12 mouse cellular contexts compared by ENCODE assay signal in the genomic region with DNA sequence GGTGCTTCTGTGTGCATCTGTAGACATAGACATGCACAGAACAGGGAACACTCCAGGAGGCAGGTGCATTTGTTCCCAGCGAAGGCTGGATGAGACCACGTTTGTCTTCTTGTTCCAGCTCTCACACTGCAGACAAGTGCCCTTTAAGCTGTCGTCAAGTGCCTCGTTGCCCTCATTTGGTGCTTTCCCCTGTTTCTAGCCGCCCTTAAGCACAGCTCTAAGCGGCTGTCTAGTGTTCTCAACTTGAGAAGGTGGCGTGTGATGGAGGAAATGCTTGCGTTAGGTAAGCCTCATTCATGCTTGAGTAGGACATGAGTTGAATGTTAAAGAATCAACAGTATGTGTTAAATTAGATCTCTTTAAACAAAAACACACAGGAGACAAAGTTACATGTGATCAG. TPM values are rescaled to one million over a fixed set of nuclear protein-coding genes. Genes with fewer than 3 reads are reported as not detected.
"Had no signal": no experiment of that assay in that cellular context is flagged by ENCODE, and none has a peak within 500 bp of the region (broad histone marks: within the 10 kb centered on the region; RNA-seq: fewer than 3 reads in every experiment).

No protein-coding gene starts in this region.

- DNase-seq: kidney, adult 2 months; kidney, postnatal 14 days; right cerebral cortex, adult 18-20 months; thymus, postnatal 4 days had no signal

- H3K4me2 ChIP-seq: kidney, embryonic 15.5 days; liver, embryonic 11.5 days; liver, embryonic 15.5 days; midbrain, embryonic 12.5 days; neural tube, embryonic 15.5 days had no signal

- H3K36me3 ChIP-seq: kidney, embryonic 15.5 days; limb, embryonic 10.5 days; liver, embryonic 15.5 days; midbrain, embryonic 12.5 days; neural tube, embryonic 15.5 days had no signal

- H3K9me3 ChIP-seq: kidney, embryonic 15.5 days; limb, embryonic 10.5 days; liver, embryonic 15.5 days; midbrain, embryonic 12.5 days; neural tube, embryonic 15.5 days had no signal

- H3K4me3 ChIP-seq: kidney, embryonic 15.5 days; limb, embryonic 10.5 days; liver, embryonic 15.5 days; midbrain, embryonic 12.5 days; myocyte; neural tube, embryonic 15.5 days had no signal

- H3K4me1 ChIP-seq: liver, embryonic 15.5 days; midbrain, embryonic 12.5 days had no signal

- H3K27me3 ChIP-seq: kidney, embryonic 15.5 days; liver, embryonic 15.5 days; neural tube, embryonic 15.5 days had no signal

- H3K9ac ChIP-seq: kidney, embryonic 15.5 days; liver, embryonic 15.5 days; midbrain, embryonic 12.5 days; neural tube, embryonic 15.5 days had no signal

- H3K27ac ChIP-seq: kidney, embryonic 15.5 days; limb, embryonic 10.5 days; liver, embryonic 15.5 days; midbrain, embryonic 12.5 days; neural tube, embryonic 15.5 days; stomach, postnatal 0 days had no signal

RNA-seq across cellular contexts. Expression of a gene that starts 29.9 kb away (rescaled TPM):
- polyA plus RNA-seq: liver, embryonic 15.5 days had no signal
